Mouse (Mus musculus): ENCODE data around the gene Lclat1. TPM values are rescaled to one million over a fixed set of nuclear protein-coding genes. Genes with fewer than 3 reads are reported as not detected.

Gene Lclat1
- polyA plus RNA-seq, 1 experiment: 20.5 TPM

- DNase-seq (ENCODE audit: extremely low spot score in 1 of 2, low spot score in 1 of 2): no peak
Observed at GRCm38 (mm10) chr17:73195074-73195723, 87.4 kb downstream of the Lclat1 start.

GRCm38 (mm10) chr17:73196139-73196538 lies 88.4 kb downstream of the Lclat1 start:
- DNase-seq (ENCODE audit: extremely low spot score in 1 of 2, low spot score in 1 of 2): no peak

- DNase-seq (ENCODE audit: extremely low spot score in 1 of 2, low spot score in 1 of 2): no peak
Observed at GRCm38 (mm10) chr17:73197724-73198123, 89.9 kb downstream of the Lclat1 start.

- no peak for DNase-seq (ENCODE audit: extremely low spot score in 1 of 2, low spot score in 1 of 2)
Observed at GRCm38 (mm10) chr17:73199387-73199786, 91.6 kb downstream of the Lclat1 start.

GRCm38 (mm10) chr17:73200380-73200779 lies 92.6 kb downstream of the Lclat1 start:
- no peak for DNase-seq (ENCODE audit: extremely low spot score in 1 of 2, low spot score in 1 of 2)

GRCm38 (mm10) chr17:73203642-73204332 lies 96.0 kb downstream of the Lclat1 start:
- DNase-seq (ENCODE audit: extremely low spot score in 1 of 2, low spot score in 1 of 2): no peak

GRCm38 (mm10) chr17:73210960-73211531 lies 103.3 kb downstream of the Lclat1 start:
- peak in 1 of 2 experiments; percentile 26 for DNase-seq (ENCODE audit: extremely low spot score in 1 of 2, low spot score in 1 of 2)

- no peak for DNase-seq (ENCODE audit: extremely low spot score in 1 of 2, low spot score in 1 of 2)
Observed at GRCm38 (mm10) chr17:73212754-73213153, 105.0 kb downstream of the Lclat1 start.

GRCm38 (mm10) chr17:73213187-73213586 lies 105.4 kb downstream of the Lclat1 start:
- no peak for DNase-seq (ENCODE audit: extremely low spot score in 1 of 2, low spot score in 1 of 2)

GRCm38 (mm10) chr17:73213677-73214076 lies 105.9 kb downstream of the Lclat1 start:
- DNase-seq (ENCODE audit: extremely low spot score in 1 of 2, low spot score in 1 of 2): no peak

GRCm38 (mm10) chr17:73217274-73217673 lies 109.5 kb downstream of the Lclat1 start:
- DNase-seq (ENCODE audit: extremely low spot score in 1 of 2, low spot score in 1 of 2): no peak

GRCm38 (mm10) chr17:73220746-73221145 lies 113.0 kb downstream of the Lclat1 start:
- DNase-seq (ENCODE audit: extremely low spot score in 1 of 2, low spot score in 1 of 2): no peak

GRCm38 (mm10) chr17:73222077-73222476 lies 114.3 kb downstream of the Lclat1 start:
- peak in 1 of 2 experiments; percentile 43 for DNase-seq (ENCODE audit: extremely low spot score in 1 of 2, low spot score in 1 of 2)

- no peak for DNase-seq (ENCODE audit: extremely low spot score in 1 of 2, low spot score in 1 of 2)
Observed at GRCm38 (mm10) chr17:73225442-73225841, 117.7 kb downstream of the Lclat1 start.

GRCm38 (mm10) chr17:73225996-73226395 lies 118.2 kb downstream of the Lclat1 start:
- DNase-seq (ENCODE audit: extremely low spot score in 1 of 2, low spot score in 1 of 2): no peak

GRCm38 (mm10) chr17:73226595-73226994 lies 118.8 kb downstream of the Lclat1 start:
- no peak for DNase-seq (ENCODE audit: extremely low spot score in 1 of 2, low spot score in 1 of 2)

GRCm38 (mm10) chr17:73227361-73227760 lies 119.6 kb downstream of the Lclat1 start:
- no peak for DNase-seq (ENCODE audit: extremely low spot score in 1 of 2, low spot score in 1 of 2)

- DNase-seq (ENCODE audit: extremely low spot score in 1 of 2, low spot score in 1 of 2): no peak
Observed at GRCm38 (mm10) chr17:73229445-73230155, 121.8 kb downstream of the Lclat1 start.

- DNase-seq (ENCODE audit: extremely low spot score in 1 of 2, low spot score in 1 of 2): no peak
Observed at GRCm38 (mm10) chr17:73230340-73230989, 122.7 kb downstream of the Lclat1 start.

- DNase-seq (ENCODE audit: extremely low spot score in 1 of 2, low spot score in 1 of 2): no peak
Observed at GRCm38 (mm10) chr17:73231337-73231736, 123.6 kb downstream of the Lclat1 start.

GRCm38 (mm10) chr17:73232593-73232992 lies 124.8 kb downstream of the Lclat1 start:
- no peak for DNase-seq (ENCODE audit: extremely low spot score in 1 of 2, low spot score in 1 of 2)

All from frontal cortex, adult 2 months (tissue).